Mouse (Mus musculus) induced T-regulatory cell, adult 2 months (primary cell): ENCODE data around the gene Cpa3.

Source experiments
- DNase-seq: peaks from one replicate; pipeline ENCODE4 v3.0.0-alpha.2; 2012; ENCODE audit warnings: low read depth

Cpa3 gene

GRCm38 (mm10) chr3:20242050-20242449 is at the start of gene Cpa3:
Cpa3 (minus strand) TSS chr3:20242181.
- DNase-seq, result no peak

- no peak for DNase-seq
Measured at GRCm38 (mm10) chr3:20291370-20291769, 49.4 kb upstream of the Cpa3 start.

- DNase-seq, result no peak
Measured at GRCm38 (mm10) chr3:20288761-20289160, 46.8 kb upstream of the Cpa3 start.

GRCm38 (mm10) chr3:20281796-20282195 is 39.8 kb upstream of the Cpa3 start:
- no peak for DNase-seq

GRCm38 (mm10) chr3:20275633-20276032 is 33.7 kb upstream of the Cpa3 start, which contains the start of gene Cpb1:
Cpb1 (minus strand) TSS chr3:20275733.
- no peak for DNase-seq

- peak; percentile 3 for DNase-seq
Measured at GRCm38 (mm10) chr3:20254566-20255479, 12.8 kb upstream of the Cpa3 start.

- DNase-seq, result no peak
Measured at GRCm38 (mm10) chr3:20243913-20244312, 1.9 kb upstream of the Cpa3 start.

- no peak for DNase-seq
Measured at GRCm38 (mm10) chr3:20239741-20240140, 2.2 kb downstream of the Cpa3 start.

GRCm38 (mm10) chr3:20236965-20237364 is 5.0 kb downstream of the Cpa3 start:
- no peak for DNase-seq

GRCm38 (mm10) chr3:20229027-20229426 is 13.0 kb downstream of the Cpa3 start:
- DNase-seq, result no peak

GRCm38 (mm10) chr3:20225429-20225828 is 16.6 kb downstream of the Cpa3 start:
- no peak for DNase-seq

GRCm38 (mm10) chr3:20222926-20223698 is 18.9 kb downstream of the Cpa3 start:
- DNase-seq, result peak; percentile 75

GRCm38 (mm10) chr3:20222136-20222535 is 19.8 kb downstream of the Cpa3 start:
- peak; percentile 4 for DNase-seq

- DNase-seq, result peak; percentile 85
Measured at GRCm38 (mm10) chr3:20198869-20199268, 43.1 kb downstream of the Cpa3 start.

- DNase-seq, result no peak
Measured at GRCm38 (mm10) chr3:20197878-20198277, 44.1 kb downstream of the Cpa3 start.

GRCm38 (mm10) chr3:20188976-20189675 is 52.9 kb downstream of the Cpa3 start:
- no peak for DNase-seq

GRCm38 (mm10) chr3:20172394-20172793 is 69.6 kb downstream of the Cpa3 start:
- no peak for DNase-seq

- DNase-seq, result no peak
Measured at GRCm38 (mm10) chr3:20167487-20167886, 74.5 kb downstream of the Cpa3 start.
